Mouse (Mus musculus) megakaryocyte-erythroid progenitor cell, adult 5-6 weeks (primary cell): ENCODE results near the gene Acrv1. TPM values are rescaled to one million over a fixed set of nuclear protein-coding genes. Genes with fewer than 3 reads are reported as not detected.
"Not testable (repeated sequence)": the region's sequence is repeated elsewhere in the genome, so short reads cannot be mapped to it uniquely, and the experiment has no call there.

Source experiments
- ATAC-seq: replicated peaks from 2 replicates; pipeline ENCODE4 v1.8.0; 2016; ENCODE audit warnings: mild to moderate bottlenecking, inconsistent platforms; ENCODE audit not compliant: severe bottlenecking, poor library complexity, low FRiP score, low TSS enrichment
- total RNA-seq, 2 experiments: library from RNA; stranded (forward) in 1 of 2; stranded (reverse) in 1 of 2; fragments of 200-1000, 215-1000 nt in 1 of 2; fragments of >200 nt in 1 of 2; fragmentation: Nextera tagmentation in 1 of 2; gene quantifications; 2 replicates each; pipeline ENCODE4 v1.2.3; 2014 to 2017

Gene Acrv1
- not detected in 2 replicates for total RNA-seq (2014; fragmentation: Nextera tagmentation)
- not detected in 2 replicates for total RNA-seq (2017)

DNA sequence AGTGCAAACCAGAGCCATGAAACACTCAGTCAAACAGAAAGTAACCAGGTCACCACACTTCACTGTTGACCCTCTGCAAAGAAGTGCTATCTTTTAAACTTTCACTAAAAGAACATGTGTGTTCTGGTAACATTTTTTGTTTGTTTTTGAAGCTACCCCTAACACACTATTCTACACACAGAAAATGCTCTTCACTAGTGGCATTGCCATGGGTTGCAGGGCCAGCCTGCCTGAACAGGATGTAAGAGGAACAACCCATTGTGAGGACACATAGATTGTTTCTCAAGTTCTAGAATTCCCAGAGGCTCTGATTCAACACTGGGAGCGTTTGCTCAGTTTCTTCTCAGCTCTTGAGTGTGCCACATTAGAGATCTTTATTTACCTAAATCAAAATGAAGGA lies at the start of gene Acrv1:
TSS of gene Acrv1 (plus strand) at position 301 of the 400 bp plus-strand sequence.
- ATAC-seq: no peak

GRCm38 (mm10) chr9:36643276-36643675 lies 49.7 kb upstream of the Acrv1 start, which contains the start of gene A630095E13Rik:
TSS of gene A630095E13Rik (minus strand) at chr9:36643376.
- ATAC-seq: not testable (repeated sequence)

DNA sequence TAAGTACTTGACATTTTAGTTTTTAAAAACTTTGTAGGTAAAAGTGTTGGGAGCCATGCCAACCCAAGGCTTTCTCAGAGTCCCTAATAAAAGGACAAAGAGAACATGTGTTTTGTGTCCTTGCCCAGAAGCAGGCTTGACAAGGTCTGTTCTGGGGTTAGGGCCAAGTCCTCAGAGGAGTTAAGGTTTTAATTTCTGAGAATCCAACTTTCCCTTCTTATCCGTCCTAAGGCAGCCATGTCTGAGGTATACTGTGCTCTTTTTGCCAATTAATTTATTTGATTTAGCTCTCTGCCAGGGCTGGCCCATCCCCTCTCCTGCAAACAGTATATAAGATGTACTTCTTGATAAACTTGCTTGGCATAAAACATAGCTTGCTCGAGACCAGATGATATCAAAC lies 11.6 kb upstream of the Acrv1 start:
- ATAC-seq: no peak

DNA sequence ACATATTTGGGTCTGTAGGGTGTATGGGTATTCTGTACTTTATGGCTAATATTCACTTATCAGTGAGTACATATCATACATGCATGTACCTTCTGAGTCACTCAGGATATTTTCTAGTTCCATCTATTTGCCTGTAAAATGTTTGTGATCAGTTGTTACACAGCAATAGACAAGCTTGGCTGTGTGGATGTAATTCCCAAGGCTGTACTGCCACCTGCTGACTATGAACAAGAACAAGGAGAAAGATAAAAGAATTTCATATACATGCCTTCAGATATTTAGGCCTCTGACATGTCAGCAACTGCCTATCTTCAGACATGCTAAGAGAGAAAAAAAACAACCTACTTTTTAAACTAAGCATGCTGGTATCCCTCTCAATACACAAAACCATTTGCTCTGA lies 5.7 kb upstream of the Acrv1 start:
- ATAC-seq: no peak

GRCm38 (mm10) chr9:36694276-36694675 lies 1.3 kb downstream of the Acrv1 start:
- ATAC-seq: no peak

DNA sequence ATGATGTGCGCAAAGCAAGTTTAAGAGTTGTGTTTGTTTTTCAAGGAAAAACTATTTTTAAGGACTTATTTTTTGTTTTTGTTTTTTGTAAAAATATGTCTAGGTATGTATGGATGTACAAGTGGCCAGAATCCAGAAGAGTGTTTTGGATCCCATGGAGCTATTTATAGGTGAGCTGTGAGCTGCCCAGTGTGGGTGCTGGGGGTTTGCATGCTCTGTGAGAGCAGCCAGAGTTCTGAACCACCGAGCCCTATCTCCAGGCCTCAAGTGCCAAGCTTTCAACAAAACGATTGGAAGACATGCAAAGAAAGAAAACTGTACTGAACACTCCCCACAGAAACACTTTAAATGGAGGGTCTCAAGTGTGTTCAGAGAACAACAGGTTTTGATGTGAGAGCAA lies 12.9 kb downstream of the Acrv1 start:
- no peak for ATAC-seq

- peak; percentile 66 for ATAC-seq
Observed at GRCm38 (mm10) chr9:36707304-36707703, 14.3 kb downstream of the Acrv1 start.

- no peak for ATAC-seq
Observed at GRCm38 (mm10) chr9:36716624-36717023, 23.6 kb downstream of the Acrv1 start.

- peak; percentile 85 for ATAC-seq
Observed at GRCm38 (mm10) chr9:36726131-36727033, 33.4 kb downstream of the Acrv1 start.

DNA sequence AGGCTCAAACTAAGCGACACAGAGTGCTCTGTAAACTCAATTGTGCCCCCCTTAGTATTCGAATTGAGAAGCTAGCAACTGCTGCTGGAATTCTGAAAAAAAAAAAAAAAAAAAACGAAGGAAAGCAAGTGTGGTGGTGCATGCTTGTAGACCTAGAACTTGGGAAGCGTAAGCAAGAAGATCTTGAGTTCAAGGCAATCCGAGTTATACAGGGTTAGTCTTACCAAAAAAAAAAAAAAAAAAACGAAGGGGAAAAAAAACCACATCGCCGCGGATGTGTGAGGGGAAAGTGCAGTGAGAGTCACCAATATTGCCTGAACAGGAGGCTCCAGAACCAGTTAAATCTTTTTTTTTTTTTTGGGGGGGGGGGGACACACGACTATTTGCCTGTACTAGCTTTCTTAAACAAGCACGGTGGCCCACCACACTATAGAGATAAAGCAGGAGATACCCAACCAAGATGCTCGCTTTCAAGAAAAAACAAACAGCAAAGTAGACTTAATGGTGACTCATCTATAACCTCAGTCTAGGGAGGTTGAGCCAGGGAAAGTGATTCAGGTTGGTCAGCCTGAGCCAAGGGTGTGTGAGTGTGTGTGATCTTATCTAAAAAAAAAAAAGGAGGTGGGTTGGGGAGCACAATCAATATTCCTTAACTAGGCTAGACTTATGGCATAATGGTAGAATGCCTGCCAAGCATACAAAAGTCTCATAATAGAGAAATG lies 34.2 kb downstream of the Acrv1 start, which contains the start of gene Chek1:
TSS of gene Chek1 (minus strand) at position 32 of the 722 bp plus-strand sequence.
- ATAC-seq: peak; percentile 26; the same call in 1 of the 2 replicates

Other genes starting within 250 kb of the Acrv1 start
- not detected in 2 replicates for gene Gm9513, start 217.6 kb upstream of the Acrv1 start, total RNA-seq (2014; fragmentation: Nextera tagmentation)
- gene Gm9513, start 217.6 kb upstream of the Acrv1 start, total RNA-seq (2017): not detected in 2 replicates
- gene Gm5615, start 151.3 kb upstream of the Acrv1 start, total RNA-seq (2014; fragmentation: Nextera tagmentation): not detected in 2 replicates
- gene Gm5615, start 151.3 kb upstream of the Acrv1 start, total RNA-seq (2017): not detected in 2 replicates
- gene Gm17689, start 110.6 kb upstream of the Acrv1 start, total RNA-seq (2014; fragmentation: Nextera tagmentation): not detected in 2 replicates
- not detected in 2 replicates for gene Gm17689, start 110.6 kb upstream of the Acrv1 start, total RNA-seq (2017)
- not detected in 2 replicates for gene A630095E13Rik, start 49.8 kb upstream of the Acrv1 start, total RNA-seq (2014; fragmentation: Nextera tagmentation)
- gene A630095E13Rik, start 49.8 kb upstream of the Acrv1 start, total RNA-seq (2017): not detected in 2 replicates
- 42.9 and 54.5 TPM in 2 replicates for gene Chek1, start 33.8 kb downstream of the Acrv1 start, total RNA-seq (2014; fragmentation: Nextera tagmentation)
- 94.6 and 124 TPM in 2 replicates for gene Chek1, start 33.8 kb downstream of the Acrv1 start, total RNA-seq (2017)
- gene Stt3a, start 74.5 kb downstream of the Acrv1 start, total RNA-seq (2014; fragmentation: Nextera tagmentation): 168 and 186 TPM in 2 replicates
- 677 and 976 TPM in 2 replicates for gene Stt3a, start 74.5 kb downstream of the Acrv1 start, total RNA-seq (2017)
- gene Ei24, start 104.2 kb downstream of the Acrv1 start, total RNA-seq (2014; fragmentation: Nextera tagmentation): 34.9 and 60.8 TPM in 2 replicates
- gene Ei24, start 104.2 kb downstream of the Acrv1 start, total RNA-seq (2017): 42.1 and 44.0 TPM in 2 replicates
- not detected in 2 replicates for gene Fez1, start 128.6 kb downstream of the Acrv1 start, total RNA-seq (2014; fragmentation: Nextera tagmentation)
- not detected in 2 replicates for gene Fez1, start 128.6 kb downstream of the Acrv1 start, total RNA-seq (2017)